ENCODE assay signal across 9 mouse cellular contexts in genomic region chr17:56957763-56958429, GRCm38 (mm10). TPM values are rescaled to one million over a fixed set of nuclear protein-coding genes. Genes with fewer than 3 reads are reported as not detected.
DNase-seq lines count a peak whose midpoint lies in the region; ATAC-seq and TF ChIP-seq lines count a peak whose summit lies in the region.
"Had no signal": no experiment of that assay in that cellular context is flagged by ENCODE, and none has a peak within 500 bp of the region (broad histone marks: within the 10 kb centered on the region; RNA-seq: fewer than 3 reads in every experiment).

No protein-coding gene starts in this region.

- no peaks in the 10 kb centered on the region for H3K9me3 ChIP-seq in heart, embryonic 13.5 days
- H3K9me3 ChIP-seq in forebrain, postnatal 0 days (ENCODE audit: low read length): no peaks in the 10 kb centered on the region

- H3K9ac ChIP-seq in heart, embryonic 13.5 days: no peak overlapping the region
- no peak overlapping the region for H3K9ac ChIP-seq in forebrain, postnatal 0 days

- H3K4me3 ChIP-seq in heart, embryonic 13.5 days: no peak overlapping the region
- no peak overlapping the region for H3K4me3 ChIP-seq in macrophage (ENCODE audit: inconsistent target)
- H3K4me3 ChIP-seq in forebrain, postnatal 0 days (ENCODE audit: low read depth, low read length): no peak overlapping the region

- no peak for TF ChIP-seq CTCF in forebrain, postnatal 0 days (IDR thresholded peaks at IDR 0.05; ENCODE audit: low read depth)

- peak; percentile 85 for DNase-seq in 416B (ENCODE audit: low read depth)
- peak; percentile 44 for DNase-seq in yolk sac, embryonic 10.5 days (ENCODE audit: low spot score)
- no peak for DNase-seq in forebrain, postnatal 0 days
- no peak for DNase-seq in cerebellum, adult 18-20 months

- no peak overlapping the region for H3K4me2 ChIP-seq in heart, embryonic 13.5 days
- H3K4me2 ChIP-seq in forebrain, postnatal 0 days (ENCODE audit: low read depth): no peak overlapping the region

- no peak overlapping the region for H3K27ac ChIP-seq in heart, embryonic 13.5 days (replicated peaks)
- peak overlapping the region; percentile 31 for H3K27ac ChIP-seq in macrophage
- H3K27ac ChIP-seq in forebrain, postnatal 0 days (ENCODE audit: low read depth, low read length): no peak overlapping the region

- ATAC-seq in CD4-positive, CD25-positive, alpha-beta regulatory T cell, adult 4 months: peak; percentile 51
- peak; percentile 51; the same call in 1 of the 2 replicates for ATAC-seq in heart, embryonic 13.5 days (ENCODE audit: extremely low read depth, insufficient number of reproducible peaks, low FRiP score, low TSS enrichment)
- ATAC-seq in forebrain, postnatal 0 days: no peak

- H3K36me3 ChIP-seq in heart, embryonic 13.5 days: no peaks in the 10 kb centered on the region
- no peaks in the 10 kb centered on the region for H3K36me3 ChIP-seq in macrophage (ENCODE audit: inconsistent target)
- no peaks in the 10 kb centered on the region for H3K36me3 ChIP-seq in forebrain, postnatal 0 days (ENCODE audit: insufficient read depth)

- H3K79me2 ChIP-seq in macrophage (ENCODE audit: inconsistent target): no peaks in the 10 kb centered on the region

- peaks cover 4% of the 10 kb centered on the region; the same call in 1 of the 2 replicates for H3K4me1 ChIP-seq in heart, embryonic 13.5 days
- no peaks in the 10 kb centered on the region for H3K4me1 ChIP-seq in forebrain, postnatal 0 days (ENCODE audit: insufficient read depth)

- peaks cover 15% of the 10 kb centered on the region; the same call in 1 of the 2 replicates for H3K27me3 ChIP-seq in heart, embryonic 13.5 days (replicated peaks)
- H3K27me3 ChIP-seq in forebrain, postnatal 0 days (ENCODE audit: insufficient read depth, low read length): no peaks in the 10 kb centered on the region

- WGBS in heart, embryonic 13.5 days: 20% methylated on average over 11 of the region's 11 CpGs
- WGBS in macrophage (ENCODE audit: missing documents): 6% methylated on average over 11 of the region's 11 CpGs
- WGBS in forebrain, postnatal 0 days: 34% methylated on average over 11 of the region's 11 CpGs

RNA-seq across cellular contexts. Expression of gene Mllt1, which starts 22.7 kb away (rescaled TPM):
- 1 to 10 TPM; 4.5 to 7.0 TPM for polyA plus RNA-seq in CD4-positive, CD25-positive, alpha-beta regulatory T cell, adult 4 months (2017; shearing (Covaris generic))
- polyA plus RNA-seq in heart, embryonic 13.5 days (2015; fragmentation: Nextera tagmentation; extraction: Ambion mirVana): 32.6 and 34.8 TPM in 2 replicates
- 10 to 100 TPM in 24 of 26 experiments, 1 to 10 TPM in 2; 8.0 to 38.7 (median 24.4) TPM for total RNA-seq in macrophage (2018; cell fraction: chromatin; rRNA removed)
- total RNA-seq in macrophage (2018; cell fraction: cytosol; rRNA removed): 10 to 100 TPM; 11.8 to 18.4 (median 16.1) TPM
- 10 to 100 TPM in 23 of 26 experiments, 1 to 10 TPM in 3; 9.1 to 24.6 (median 16.5) TPM for total RNA-seq in macrophage (2018; cell fraction: nucleus; rRNA removed)
- polyA plus RNA-seq in macrophage (2018): 12.6 to 16.0 TPM (median 13.0 TPM) in 3 replicates
- total RNA-seq in forebrain, postnatal 0 days (2014; rRNA removed): 87.6 and 109 TPM in 2 replicates
- polyA plus RNA-seq in forebrain, postnatal 0 days (2015; fragmentation: Nextera tagmentation; extraction: Ambion mirVana): 58.5 and 65.8 TPM in 2 replicates

RNA-seq across cellular contexts. Expression of gene Acer1, which starts 24.0 kb away (rescaled TPM):
- polyA plus RNA-seq in CD4-positive, CD25-positive, alpha-beta regulatory T cell, adult 4 months (2017; shearing (Covaris generic)): under 1 TPM in 1 of 2 experiments, not detected in 1; 0.16 TPM
- polyA plus RNA-seq in heart, embryonic 13.5 days (2015; fragmentation: Nextera tagmentation; extraction: Ambion mirVana): 0.06 TPM in 1 of 2 replicates, not detected in the other
- total RNA-seq in macrophage (2018; cell fraction: chromatin; rRNA removed): not detected
- total RNA-seq in macrophage (2018; cell fraction: cytosol; rRNA removed): not detected
- not detected for total RNA-seq in macrophage (2018; cell fraction: nucleus; rRNA removed)
- not detected in 3 replicates for polyA plus RNA-seq in macrophage (2018)
- not detected in 2 replicates for total RNA-seq in forebrain, postnatal 0 days (2014; rRNA removed)
- polyA plus RNA-seq in forebrain, postnatal 0 days (2015; fragmentation: Nextera tagmentation; extraction: Ambion mirVana): not detected in 2 replicates
- polyA plus RNA-seq: testis, adult 2 months had no signal

RNA-seq across cellular contexts. Expression of gene Clpp, which starts 32.2 kb away (rescaled TPM):
- 100 to 1,000 TPM; 108 to 110 TPM for polyA plus RNA-seq in CD4-positive, CD25-positive, alpha-beta regulatory T cell, adult 4 months (2017; shearing (Covaris generic))
- 110 and 125 TPM in 2 replicates for polyA plus RNA-seq in heart, embryonic 13.5 days (2015; fragmentation: Nextera tagmentation; extraction: Ambion mirVana)
- total RNA-seq in macrophage (2018; cell fraction: chromatin; rRNA removed): 10 to 100 TPM in 8 of 26 experiments, 1 to 10 TPM in 18; 1.3 to 17.7 (median 7.0) TPM
- total RNA-seq in macrophage (2018; cell fraction: cytosol; rRNA removed): 10 to 100 TPM; 15.9 to 37.3 (median 25.7) TPM
- 10 to 100 TPM in 12 of 26 experiments, 1 to 10 TPM in 14; 3.8 to 24.7 (median 9.7) TPM for total RNA-seq in macrophage (2018; cell fraction: nucleus; rRNA removed)
- 20.0 to 37.4 TPM (median 21.4 TPM) in 3 replicates for polyA plus RNA-seq in macrophage (2018)
- 105 and 109 TPM in 2 replicates for total RNA-seq in forebrain, postnatal 0 days (2014; rRNA removed)
- 159 and 185 TPM in 2 replicates for polyA plus RNA-seq in forebrain, postnatal 0 days (2015; fragmentation: Nextera tagmentation; extraction: Ambion mirVana)

RNA-seq across cellular contexts. Expression of gene Alkbh7, which starts 39.2 kb away (rescaled TPM):
- 10 to 100 TPM; 21.6 to 25.1 TPM for polyA plus RNA-seq in CD4-positive, CD25-positive, alpha-beta regulatory T cell, adult 4 months (2017; shearing (Covaris generic))
- 45.7 and 56.8 TPM in 2 replicates for polyA plus RNA-seq in heart, embryonic 13.5 days (2015; fragmentation: Nextera tagmentation; extraction: Ambion mirVana)
- 1 to 10 TPM in 20 of 26 experiments, under 1 TPM in 1, not detected in 5; 0.96 to 6.6 (median 3.0) TPM for total RNA-seq in macrophage (2018; cell fraction: chromatin; rRNA removed)
- total RNA-seq in macrophage (2018; cell fraction: cytosol; rRNA removed): 10 to 100 TPM; 10.8 to 19.7 (median 14.4) TPM
- 10 to 100 TPM in 1 of 26 experiments, 1 to 10 TPM in 25; 1.4 to 12.8 (median 4.0) TPM for total RNA-seq in macrophage (2018; cell fraction: nucleus; rRNA removed)
- polyA plus RNA-seq in macrophage (2018): 3.6 to 20.7 TPM (median 11.8 TPM) in 3 replicates
- total RNA-seq in forebrain, postnatal 0 days (2014; rRNA removed): 44.2 and 50.7 TPM in 2 replicates
- 52.2 and 56.4 TPM in 2 replicates for polyA plus RNA-seq in forebrain, postnatal 0 days (2015; fragmentation: Nextera tagmentation; extraction: Ambion mirVana)

RNA-seq across cellular contexts. Expression of gene Pspn, which starts 41.9 kb away (rescaled TPM):
- polyA plus RNA-seq in CD4-positive, CD25-positive, alpha-beta regulatory T cell, adult 4 months (2017; shearing (Covaris generic)): not detected
- polyA plus RNA-seq in heart, embryonic 13.5 days (2015; fragmentation: Nextera tagmentation; extraction: Ambion mirVana): 0.35 TPM in 1 of 2 replicates, not detected in the other
- not detected for total RNA-seq in macrophage (2018; cell fraction: chromatin; rRNA removed)
- total RNA-seq in macrophage (2018; cell fraction: cytosol; rRNA removed): not detected
- not detected for total RNA-seq in macrophage (2018; cell fraction: nucleus; rRNA removed)
- not detected in 3 replicates for polyA plus RNA-seq in macrophage (2018)
- not detected in 2 replicates for total RNA-seq in forebrain, postnatal 0 days (2014; rRNA removed)
- not detected in 2 replicates for polyA plus RNA-seq in forebrain, postnatal 0 days (2015; fragmentation: Nextera tagmentation; extraction: Ambion mirVana)
- polyA plus RNA-seq: heart, embryonic 14.5 days; testis, adult 2 months had no signal

Comparison
In these comparisons a context has a peak if more than half of its experiments do, and no peak if none do; other contexts are left out.
1. DNase-seq: peak in 416B (single experiment) and yolk sac, embryonic 10.5 days (single experiment); none in forebrain, postnatal 0 days (single experiment) and cerebellum, adult 18-20 months (0 of 2).